Mouse (Mus musculus): ENCODE measurements around the gene Lpp. TPM values are rescaled to one million over a fixed set of nuclear protein-coding genes. Genes with fewer than 3 reads are reported as not detected.
A peak's percentile ranks its signal among the peaks of the same experiment; 100 is the strongest.

Gene Lpp
- total RNA-seq, 2 experiments from 2014 or later, result 16.6 to 18.6 TPM

- no peak for DNase-seq
- intact Hi-C loops (cut with DNase I), result no loop called here
These were observed 249.8 kb downstream of the Lpp start for GRCm38 (mm10) chr16:24643024-24643635.

DNA sequence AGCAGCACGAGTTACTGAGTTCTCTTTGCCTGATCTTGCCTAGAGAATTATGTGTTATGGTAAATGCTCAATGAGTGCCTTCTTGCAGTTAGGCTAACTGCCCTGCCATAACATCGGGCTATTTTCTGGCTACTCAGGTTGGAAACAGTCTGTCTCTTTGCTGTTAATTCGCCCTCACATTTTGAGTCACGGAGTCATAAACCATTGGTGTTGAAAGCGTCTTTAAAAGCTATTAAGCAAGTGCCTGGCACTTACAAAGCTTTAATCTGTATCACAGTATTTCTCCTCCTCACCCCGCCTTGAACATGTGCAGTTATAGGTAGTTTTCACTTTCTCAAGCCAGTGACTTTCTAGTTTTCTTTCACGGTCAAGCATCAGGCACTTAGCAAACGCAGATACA, 250.8 kb downstream of the Lpp start:
- DNase-seq, result no peak
- intact Hi-C loops (cut with DNase I), result no loop called here

- no peak for DNase-seq
- intact Hi-C loops (cut with DNase I), result no loop called here
These were observed 251.6 kb downstream of the Lpp start for GRCm38 (mm10) chr16:24644760-24645406.

- peak in 1 of 2 experiments; percentile 8 for DNase-seq
- intact Hi-C loops (cut with DNase I), result no loop called here
These were observed 252.7 kb downstream of the Lpp start for GRCm38 (mm10) chr16:24645906-24646603.

DNA sequence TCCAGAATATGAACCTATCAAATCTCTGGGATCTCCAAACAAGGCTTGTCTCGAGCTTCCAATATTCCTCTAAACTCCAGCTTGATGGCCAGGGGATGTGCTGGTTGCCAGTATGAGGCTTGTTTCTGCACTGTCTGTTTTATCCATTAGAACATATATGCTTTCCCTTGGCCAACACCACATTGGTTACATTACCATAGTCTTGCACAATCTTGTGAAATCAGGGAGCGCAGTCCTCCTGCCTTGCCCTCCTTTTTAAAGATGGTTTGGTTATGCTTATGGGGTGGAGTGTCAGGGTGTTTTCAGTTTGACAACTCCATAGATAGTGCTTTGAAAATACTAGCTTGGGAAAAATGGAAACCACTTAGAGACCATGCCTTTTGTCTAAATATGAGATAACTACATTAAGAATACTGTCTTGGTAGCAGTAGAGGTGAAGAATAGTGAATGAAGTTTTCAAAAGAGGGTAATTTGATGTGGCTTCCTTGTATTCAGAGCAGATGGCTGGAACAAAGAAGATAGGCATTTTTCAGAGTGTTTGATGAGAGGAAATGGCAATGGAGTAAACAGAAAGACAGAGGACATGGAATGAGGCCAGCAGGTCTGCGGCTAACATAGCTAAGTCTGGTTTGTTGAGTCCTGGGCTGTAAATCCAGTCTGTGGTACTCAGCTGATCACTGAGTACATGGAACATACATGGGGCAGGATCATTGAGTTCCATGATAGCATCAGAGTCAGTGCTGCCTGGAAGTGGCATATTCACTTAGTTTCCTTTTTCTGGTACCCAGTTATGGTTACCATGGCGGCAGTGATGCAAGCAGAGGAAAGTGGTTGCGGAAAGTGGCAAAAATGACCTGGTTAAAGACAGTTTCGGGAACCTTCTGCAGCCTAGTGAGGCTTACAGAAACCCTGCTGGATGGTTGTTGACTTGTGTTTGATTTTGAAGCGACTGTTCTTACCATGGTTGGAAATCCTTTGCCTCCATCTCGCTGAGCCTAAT, 258.6 kb downstream of the Lpp start:
- no peak for DNase-seq
- intact Hi-C loops (cut with DNase I), result no loop called here

DNA sequence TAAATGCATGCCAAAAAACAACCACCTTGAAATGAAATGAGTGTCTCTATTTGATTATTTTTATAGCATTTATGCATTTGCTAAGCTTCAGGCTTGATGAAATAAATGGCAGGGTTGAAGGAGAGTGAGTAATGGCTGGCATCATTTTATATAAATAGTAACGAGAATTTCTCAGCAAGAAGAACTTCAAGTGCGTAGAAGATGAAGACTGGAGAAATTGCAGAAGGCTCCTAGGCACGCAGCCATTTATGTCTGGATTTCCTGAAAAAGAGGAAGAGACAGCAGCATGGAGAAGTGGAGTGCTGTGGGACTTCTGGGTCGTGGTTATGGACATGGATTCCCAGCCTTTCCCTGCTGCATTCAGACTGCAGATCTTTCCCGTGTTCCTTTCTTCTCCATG, 259.7 kb downstream of the Lpp start:
- no peak for DNase-seq

GRCm38 (mm10) chr16:24655116-24655515, 261.8 kb downstream of the Lpp start:
- no peak for DNase-seq
- intact Hi-C loops (cut with DNase I), result no loop called here

More for the DNA sequence above, 259.7 kb downstream of the Lpp start:
- intact Hi-C loops (cut with DNase I), result no loop called here

- intact Hi-C loops (cut with DNase I), result no loop called here
- DNase-seq, result no peak
These were observed 262.7 kb downstream of the Lpp start for GRCm38 (mm10) chr16:24656026-24656425.

GRCm38 (mm10) chr16:24656752-24657151, 263.4 kb downstream of the Lpp start:
- intact Hi-C loops (cut with DNase I), result no loop called here
- DNase-seq, result no peak

GRCm38 (mm10) chr16:24659049-24659448, 265.7 kb downstream of the Lpp start:
- intact Hi-C loops (cut with DNase I), result no loop called here
- DNase-seq, result no peak

DNA sequence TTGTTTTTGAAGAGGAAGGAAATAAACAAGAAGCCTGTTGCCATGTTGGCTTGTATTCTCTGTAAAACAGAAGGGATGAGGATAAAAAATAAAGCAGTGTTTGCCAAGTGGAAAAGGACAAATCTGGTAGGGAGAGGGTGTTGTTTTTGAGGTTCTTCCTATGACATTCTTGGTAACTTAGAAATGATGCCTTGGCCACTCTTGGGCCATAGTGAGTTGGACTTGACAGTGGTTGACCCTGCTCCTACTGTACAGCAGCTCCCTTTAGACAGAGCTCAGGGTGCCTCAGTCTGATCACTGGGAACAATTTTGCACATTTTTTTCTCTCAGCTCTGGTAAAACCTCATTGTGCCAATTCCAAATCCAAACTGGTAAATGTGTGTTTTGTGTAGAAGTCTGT, 270.8 kb downstream of the Lpp start:
- intact Hi-C loops (cut with DNase I), result no loop called here
- no peak for DNase-seq

GRCm38 (mm10) chr16:24669718-24670460, 276.6 kb downstream of the Lpp start:
- intact Hi-C loops (cut with DNase I), result no loop called here
- DNase-seq, result no peak

DNA sequence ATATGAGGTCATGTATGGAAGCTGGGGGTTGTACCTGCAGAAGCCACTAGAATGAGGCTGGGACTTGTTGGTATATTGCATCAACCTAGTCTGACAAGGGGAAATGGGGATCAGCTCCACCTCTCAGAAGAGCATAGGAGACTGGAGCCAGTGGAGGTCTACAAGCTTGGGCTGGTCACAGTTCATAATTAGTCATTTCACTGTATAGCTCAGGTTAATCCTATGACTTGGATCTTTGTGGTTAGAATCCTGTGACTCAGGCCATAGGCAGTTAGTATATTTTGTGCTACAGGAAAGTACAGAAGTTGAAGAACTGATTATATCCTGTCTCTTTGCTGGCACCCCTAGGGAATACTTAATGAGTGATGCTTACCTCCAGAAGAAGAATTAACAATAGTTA, 285.6 kb downstream of the Lpp start:
- intact Hi-C loops (cut with DNase I), result no loop called here
- DNase-seq, result no peak

GRCm38 (mm10) chr16:24695062-24695461, 301.8 kb downstream of the Lpp start:
- intact Hi-C loops (cut with DNase I), result no loop called here
- DNase-seq, result no peak

- DNase-seq, result no peak
- intact Hi-C loops (cut with DNase I), result no loop called here
These were observed 310.9 kb downstream of the Lpp start for GRCm38 (mm10) chr16:24704215-24704614.

DNA sequence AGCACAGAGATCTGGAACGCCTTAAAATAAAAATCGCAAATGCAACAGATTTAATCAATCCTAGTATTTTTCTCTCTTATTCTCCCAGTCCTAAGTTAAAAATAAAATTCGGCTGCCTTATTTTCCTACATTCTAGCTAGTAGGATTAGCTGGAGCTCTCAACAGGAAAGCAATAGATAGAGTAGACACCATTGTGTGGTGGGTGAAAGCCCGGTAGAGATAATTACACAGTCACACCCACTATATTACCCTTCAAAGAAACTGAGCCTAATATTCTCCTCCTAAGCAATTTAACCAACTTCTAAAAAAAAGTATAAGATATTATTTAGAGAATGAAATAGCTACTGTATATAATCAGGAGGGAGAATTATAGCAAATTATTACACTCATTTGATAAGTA, 330.3 kb downstream of the Lpp start:
- no peak for DNase-seq
- intact Hi-C loops (cut with DNase I), result no loop called here

DNA sequence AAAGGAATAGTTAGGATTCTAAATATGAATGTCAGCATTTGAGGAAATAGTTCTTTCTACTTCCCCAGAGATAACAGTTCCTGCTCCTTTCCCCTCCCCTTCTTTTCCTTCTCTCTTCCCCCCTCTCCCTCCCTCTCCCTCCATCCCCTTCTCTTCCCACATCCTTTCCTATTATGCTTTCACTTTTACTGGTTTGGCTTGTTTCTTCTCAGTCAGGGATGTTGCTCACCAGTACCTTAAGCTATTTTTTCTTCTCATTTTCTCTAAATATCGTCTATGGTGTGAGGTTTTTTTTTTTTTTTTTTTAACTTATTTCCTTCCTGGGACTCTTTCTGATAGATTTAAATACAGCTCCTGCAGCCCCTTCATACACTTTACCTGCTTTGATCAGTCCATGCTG, 339.4 kb downstream of the Lpp start:
- no peak for DNase-seq
- intact Hi-C loops (cut with DNase I), result no loop called here

GRCm38 (mm10) chr16:24733321-24733720, 340.0 kb downstream of the Lpp start:
- intact Hi-C loops (cut with DNase I), result no loop called here
- no peak for DNase-seq

DNA sequence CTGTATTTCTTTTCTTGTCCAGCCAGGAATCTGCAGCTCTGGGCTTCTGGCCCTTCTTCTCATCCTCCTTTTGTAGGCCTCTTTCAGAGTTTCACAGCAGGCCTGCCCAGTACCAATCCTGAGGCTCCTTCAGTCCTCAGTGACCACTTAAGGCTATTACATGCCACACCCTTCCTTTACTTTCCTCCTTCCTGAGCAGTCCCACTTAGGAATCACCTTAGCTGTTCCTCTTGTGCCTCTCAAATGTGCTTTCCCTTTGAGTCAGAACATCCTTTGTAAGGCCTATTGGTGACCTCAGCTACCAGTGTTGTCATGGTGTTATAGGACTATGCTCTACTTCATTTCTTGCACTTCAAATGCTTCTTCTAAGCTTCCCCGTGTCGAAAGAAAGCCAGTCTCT, 342.4 kb downstream of the Lpp start:
- no peak for DNase-seq
- intact Hi-C loops (cut with DNase I), result no loop called here

Measured in gastrocnemius, postnatal 36 days (tissue).